Mouse (Mus musculus) limb, embryonic 12.5 days (tissue): ENCODE results near the gene Snapc1. TPM values are rescaled to one million over a fixed set of nuclear protein-coding genes. Genes with fewer than 3 reads are reported as not detected.

Experiments used
- ATAC-seq: fragments of 200-750 bp; cut with Nextera tagmentation; 2 replicates; pipeline ENCODE4 v1.8.0; 2017; ENCODE audit warnings: low read depth, moderate TSS enrichment; ENCODE audit not compliant: insufficient number of reproducible peaks, insufficient read depth, low FRiP score, low TSS enrichment
- H3K27ac ChIP-seq: fragments of 300-500 bp; sonication (generic); 2 replicates; pipeline ENCODE4 v1.5.1; 2016; ENCODE audit warnings: mild to moderate bottlenecking, moderate library complexity
- H3K27me3 ChIP-seq: fragments of 300-500 bp; sonication (generic); 2 replicates; pipeline ENCODE4 v1.6.1; 2016; ENCODE audit warnings: mild to moderate bottlenecking, moderate library complexity
- H3K36me3 ChIP-seq: fragments of 300-500 bp; sonication (generic); 2 replicates; pipeline ENCODE4 v1.6.1; 2016; ENCODE audit warnings: mild to moderate bottlenecking, moderate library complexity
- H3K4me1 ChIP-seq: fragments of 300-500 bp; sonication (generic); replicated peaks from 2 replicates; pipeline ENCODE4 v1.6.1; 2016
- H3K4me2 ChIP-seq: fragments of 300-500 bp; sonication (generic); 2 replicates; pipeline ENCODE4 v1.6.1; 2016; ENCODE audit warnings: mild to moderate bottlenecking, moderate library complexity
- H3K4me3 ChIP-seq: fragments of 300-500 bp; sonication (generic); replicated peaks from 2 replicates; pipeline ENCODE4 v1.5.1; 2016; ENCODE audit warnings: mild to moderate bottlenecking
- H3K9ac ChIP-seq: fragments of 300-500 bp; sonication (generic); replicated peaks from 2 replicates; pipeline ENCODE4 v1.6.1; 2016; ENCODE audit warnings: mild to moderate bottlenecking, moderate library complexity
- H3K9me3 ChIP-seq: fragments of 300-500 bp; sonication (generic); 2 replicates; pipeline ENCODE4 v1.6.1; 2016; ENCODE audit warnings: mild to moderate bottlenecking, moderate library complexity
- WGBS: fragments of 180-500 bp; shearing (Covaris S2); methylation state at CpG from one replicate; pipeline ENCODE4 v1.1.7; 2016; 5-methylcytosine and 5-hydroxymethylcytosine counted together
- polyA plus RNA-seq: library from polyadenylated mRNA; unstranded; fragments of >200 nt; fragmentation: Nextera tagmentation; extraction: Ambion mirVana; gene quantifications from 2 replicates; pipeline ENCODE4 v1.2.1, GENCODE M21; 2016

Snapc1 gene
- polyA plus RNA-seq, 1 experiment from 2014 or later: 23.0 TPM

GRCm38 (mm10) chr12:73989594-73989993 lies 25.3 kb downstream of the Snapc1 start:
- no peak for ATAC-seq
- Histone ChIP-seq H3K4me3 (no peak overlapping the region), H3K4me1 (no peaks in the 10 kb centered on the region), H3K27ac (no peak overlapping the region), H3K9ac (no peak overlapping the region), H3K4me2 (no peak overlapping the region), H3K9me3 (no peaks in the 10 kb centered on the region), H3K36me3 (peaks cover 18% of the 10 kb centered on the region), H3K27me3 (no peaks in the 10 kb centered on the region)

GRCm38 (mm10) chr12:73996906-73997296 lies 32.6 kb downstream of the Snapc1 start:
- Histone ChIP-seq H3K9ac (no peak overlapping the region), H3K27me3 (peaks cover 45% of the 10 kb centered on the region), H3K4me2 (peak overlapping the region; percentile 86), H3K4me3 (peak overlapping the region; percentile 63), H3K27ac (no peak overlapping the region), H3K9me3 (no peaks in the 10 kb centered on the region), H3K36me3 (no peaks in the 10 kb centered on the region), H3K4me1 (peaks cover 5% of the 10 kb centered on the region)
- ATAC-seq: no peak
- 39% methylated on average over 12 of the region's 12 CpGs for WGBS

- WGBS: under 1% methylated on average over 58 of the region's 67 CpGs
- peak within 1 kb of the TSS; percentile 63 for H3K4me3 ChIP-seq
- H3K27ac ChIP-seq: no peak within 1 kb of the TSS
These were observed 33.2 kb downstream of the Snapc1 start, which contains the start of gene Syt16 for GRCm38 (mm10) chr12:73997297-73998127. Gene Syt16, plus strand, starts transcription at chr12:73997661.

GRCm38 (mm10) chr12:73998128-73998456 lies 33.8 kb downstream of the Snapc1 start:
- Histone ChIP-seq H3K9me3 (no peaks in the 10 kb centered on the region), H3K4me2 (peak overlapping the region; percentile 86), H3K27ac (no peak overlapping the region), H3K27me3 (peaks cover 45% of the 10 kb centered on the region), H3K9ac (peak overlapping the region; percentile 77), H3K36me3 (no peaks in the 10 kb centered on the region), H3K4me3 (peak overlapping the region; percentile 63), H3K4me1 (peaks cover 5% of the 10 kb centered on the region)
- 0 out of 2 replicates have a peak, but pooled peaks have one; percentile 47 for ATAC-seq
- WGBS: 31% methylated on average over 5 of the region's 5 CpGs

More at GRCm38 (mm10) chr12:73997297-73998127, 33.2 kb downstream of the Snapc1 start, which contains the start of gene Syt16:
- H3K4me2 ChIP-seq: peak within 1 kb of the TSS; percentile 86
- no peaks in the 10 kb centered on the region for H3K9me3 ChIP-seq
- no peaks in the 10 kb centered on the region for H3K36me3 ChIP-seq
- peaks cover 45% of the 10 kb centered on the region for H3K27me3 ChIP-seq
- H3K9ac ChIP-seq: peak within 1 kb of the TSS; percentile 77
- H3K4me1 ChIP-seq: peaks cover 5% of the 10 kb centered on the region
- peak; percentile 75; the same call in 1 of the 2 replicates for ATAC-seq

GRCm38 (mm10) chr12:74002449-74002848 lies 38.2 kb downstream of the Snapc1 start:
- Histone ChIP-seq H3K4me2 (no peak overlapping the region), H3K36me3 (no peaks in the 10 kb centered on the region), H3K27ac (no peak overlapping the region), H3K27me3 (peaks cover 25% of the 10 kb centered on the region), H3K4me1 (peaks cover 5% of the 10 kb centered on the region), H3K9ac (no peak overlapping the region), H3K4me3 (no peak overlapping the region), H3K9me3 (no peaks in the 10 kb centered on the region)
- no peak for ATAC-seq
- 70% methylated on average over 9 of the region's 9 CpGs for WGBS

- no peak for ATAC-seq
- H3K27me3 ChIP-seq: no peaks in the 10 kb centered on the region
- WGBS: 26% methylated on average over 8 of the region's 8 CpGs
- H3K4me2 ChIP-seq: no peak overlapping the region
- no peak overlapping the region for H3K4me3 ChIP-seq
- no peaks in the 10 kb centered on the region for H3K36me3 ChIP-seq
- no peak overlapping the region for H3K27ac ChIP-seq
- no peak overlapping the region for H3K9ac ChIP-seq
- no peaks in the 10 kb centered on the region for H3K9me3 ChIP-seq
- peaks cover 3% of the 10 kb centered on the region; the same call in 1 of the 2 replicates for H3K4me1 ChIP-seq
These were observed 45.2 kb downstream of the Snapc1 start for GRCm38 (mm10) chr12:74009448-74009911.

- Histone ChIP-seq H3K36me3 (no peaks in the 10 kb centered on the region), H3K4me3 (no peak overlapping the region), H3K27ac (no peak overlapping the region), H3K9me3 (no peaks in the 10 kb centered on the region), H3K4me1 (peaks cover 3% of the 10 kb centered on the region; the same call in 1 of the 2 replicates), H3K9ac (no peak overlapping the region), H3K27me3 (peaks cover 7% of the 10 kb centered on the region), H3K4me2 (peak overlapping the region; percentile 44)
- peak; percentile 56; the same call in 1 of the 2 replicates for ATAC-seq
- WGBS: 3% methylated on average over 6 of the region's 6 CpGs
These were observed 49.5 kb downstream of the Snapc1 start for GRCm38 (mm10) chr12:74013739-74014138.

GRCm38 (mm10) chr12:74014739-74015270 lies 50.5 kb downstream of the Snapc1 start:
- Histone ChIP-seq H3K9ac (no peak overlapping the region), H3K27ac (no peak overlapping the region), H3K9me3 (no peaks in the 10 kb centered on the region), H3K4me1 (peaks cover 3% of the 10 kb centered on the region; the same call in 1 of the 2 replicates), H3K36me3 (no peaks in the 10 kb centered on the region), H3K4me2 (no peak overlapping the region), H3K27me3 (peaks cover 7% of the 10 kb centered on the region), H3K4me3 (no peak overlapping the region)
- WGBS: 55% methylated on average over 7 of the region's 7 CpGs
- ATAC-seq: no peak

- Histone ChIP-seq H3K36me3 (no peaks in the 10 kb centered on the region), H3K9me3 (no peaks in the 10 kb centered on the region), H3K4me1 (peaks cover 3% of the 10 kb centered on the region; the same call in 1 of the 2 replicates), H3K4me2 (no peak overlapping the region), H3K27me3 (peaks cover 7% of the 10 kb centered on the region), H3K4me3 (no peak overlapping the region), H3K9ac (no peak overlapping the region), H3K27ac (no peak overlapping the region)
- no peak for ATAC-seq
- 55% methylated on average over 5 of the region's 5 CpGs for WGBS
These were observed 51.2 kb downstream of the Snapc1 start for GRCm38 (mm10) chr12:74015491-74015890.

- H3K9ac ChIP-seq: no peak overlapping the region
- H3K27ac ChIP-seq: no peak overlapping the region
- no peak overlapping the region for H3K4me2 ChIP-seq
- H3K9me3 ChIP-seq: no peaks in the 10 kb centered on the region
- no peaks in the 10 kb centered on the region for H3K36me3 ChIP-seq
- ATAC-seq: no peak
- no peak overlapping the region for H3K4me3 ChIP-seq
- H3K4me1 ChIP-seq: no peaks in the 10 kb centered on the region
- WGBS: 75% methylated on average over 5 of the region's 5 CpGs
- no peaks in the 10 kb centered on the region for H3K27me3 ChIP-seq
These were observed 59.0 kb downstream of the Snapc1 start for GRCm38 (mm10) chr12:74023260-74023659.

GRCm38 (mm10) chr12:74024912-74025311 lies 60.6 kb downstream of the Snapc1 start:
- H3K9ac ChIP-seq: no peak overlapping the region
- no peaks in the 10 kb centered on the region for H3K9me3 ChIP-seq
- no peak overlapping the region for H3K27ac ChIP-seq
- 81% methylated on average over 2 of the region's 2 CpGs for WGBS
- no peak for ATAC-seq
- no peaks in the 10 kb centered on the region for H3K4me1 ChIP-seq
- no peak overlapping the region for H3K4me3 ChIP-seq
- H3K4me2 ChIP-seq: no peak overlapping the region
- no peaks in the 10 kb centered on the region for H3K27me3 ChIP-seq
- no peaks in the 10 kb centered on the region for H3K36me3 ChIP-seq
